Mouse (Mus musculus) ES-E14 (cell line): ENCODE measurements around the gene Hba-a2. TPM values are rescaled to one million over a fixed set of nuclear protein-coding genes. Genes with fewer than 3 reads are reported as not detected.

Experiments
- DNase-seq: peaks from one replicate; pipeline ENCODE4 v3.0.0-alpha.2; 2013; ENCODE audit warnings: low read depth, low spot score
- H3K27ac ChIP-seq: 2 replicates; pipeline ENCODE4 v1.5.1; 2012; ENCODE audit warnings: low read depth, mild to moderate bottlenecking, low read length, moderate library complexity, mixed read lengths; ENCODE audit not compliant: poor library complexity, insufficient read depth, severe bottlenecking
- H3K36me3 ChIP-seq: 2 replicates; pipeline ENCODE4 v1.6.1; 2012; ENCODE audit warnings: mild to moderate bottlenecking, low read length, moderate library complexity, mixed read lengths; ENCODE audit not compliant: control insufficient read depth, poor library complexity, insufficient read depth, severe bottlenecking
- H3K4me1 ChIP-seq, 2 experiments: fragments of 150-350 bp in 1 of 2; sonication (generic) in 1 of 2; 2 replicates each; pipeline ENCODE4 v1.6.1; 2012; ENCODE audit warnings: low read length in 2 of 2, mild to moderate bottlenecking in 1 of 2, mixed read lengths in 1 of 2; ENCODE audit not compliant: control insufficient read depth in 2 of 2, insufficient read depth in 2 of 2, poor library complexity in 1 of 2
- H3K4me3 ChIP-seq, 2 experiments: fragments of 150-350 bp in 1 of 2; sonication (generic) in 1 of 2; 2 replicates each; pipeline ENCODE4 v1.5.1; 2012; ENCODE audit warnings: low read length in 2 of 2, low read depth in 1 of 2, mild to moderate bottlenecking in 1 of 2, mixed read lengths in 1 of 2; ENCODE audit not compliant: insufficient read depth in 1 of 2, poor library complexity in 1 of 2, severe bottlenecking in 1 of 2
- H3K9ac ChIP-seq: 2 replicates; pipeline ENCODE4 v1.6.1; 2012; ENCODE audit warnings: low read depth, mild to moderate bottlenecking, low read length, mixed read lengths; ENCODE audit not compliant: poor library complexity, insufficient read depth, severe bottlenecking
- H3K9me3 ChIP-seq: fragments of 150-350 bp; sonication (generic); 2 replicates; pipeline ENCODE4 v1.6.1; 2012; ENCODE audit warnings: low read depth, mild to moderate bottlenecking, low read length; ENCODE audit not compliant: control insufficient read depth, insufficient read depth
- CHD2 ChIP-seq: IDR thresholded peaks from 2 replicates; pipeline ENCODE4 v1.6.1; 2014; ENCODE audit warnings: mild to moderate bottlenecking, low read depth, low read length, inconsistent platforms
- HCFC1 ChIP-seq: IDR thresholded peaks from 2 replicates; pipeline ENCODE4 v1.6.1; 2012; ENCODE audit warnings: low read length, inconsistent platforms, borderline replicate concordance; ENCODE audit not compliant: insufficient read depth
- MAFK ChIP-seq: IDR thresholded peaks from 2 replicates; pipeline ENCODE4 v1.6.1; 2014; ENCODE audit warnings: mild to moderate bottlenecking, low read depth, low read length, inconsistent platforms; ENCODE audit not compliant: insufficient read depth
- ZC3H11A ChIP-seq: IDR thresholded peaks from 2 replicates; pipeline ENCODE4 v1.6.1; 2012; ENCODE audit warnings: low read depth, mild to moderate bottlenecking, inconsistent platforms, low read length, borderline replicate concordance
- ZNF384 ChIP-seq: IDR thresholded peaks from 2 replicates; pipeline ENCODE4 v1.6.1; 2012; ENCODE audit warnings: low read depth, low read length, inconsistent platforms
- in situ Hi-C, 2 experiments: fragments of 600-800 bp; cut with MboI; formaldehyde crosslinking; loops; one replicate each; pipeline ENCODE4 v1.15.1; 2025; ENCODE audit warnings: low sequenced_read_pairs in 2 of 2, inconsistent platforms in 1 of 2; ENCODE audit not compliant: unreplicated experiment in 2 of 2
- total RNA-seq: library from RNA; depleted of rRNA; stranded (reverse); fragments of 300-350 nt; gene quantifications from 2 replicates; pipeline ENCODE4 v1.2.3, GENCODE M21; 2012

Gene Hba-a2
- total RNA-seq, 1 experiment, result 1.1 TPM

DNA sequence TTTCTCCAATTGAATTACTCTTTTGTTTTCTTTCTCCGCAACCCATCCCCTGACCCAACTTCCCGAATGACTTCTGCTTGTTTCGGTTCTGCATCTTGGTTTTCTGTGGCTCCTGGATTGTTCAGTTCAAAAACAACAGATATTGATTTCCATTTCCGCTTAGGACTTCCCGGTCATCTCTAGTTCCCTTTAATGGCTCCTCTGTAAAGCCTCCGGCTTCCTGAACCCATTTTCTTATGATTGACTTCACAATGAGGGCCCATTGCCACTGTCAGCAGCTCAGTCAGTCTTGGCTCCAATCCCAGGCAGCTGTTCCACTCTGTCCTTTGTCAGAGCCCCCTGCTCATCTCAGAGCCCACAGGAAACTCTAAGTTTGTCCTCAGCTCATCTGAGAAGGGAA lies 34.8 kb downstream of the Hba-a2 start:
- TF ChIP-seq ZC3H11A (no peak), HCFC1 (no peak), ZNF384 (no peak), MAFK (no peak), CHD2 (no peak)
- Histone ChIP-seq H3K27ac (no peak overlapping the region), H3K9me3 (no peaks in the 10 kb centered on the region), H3K4me3 (no peak overlapping the region), H3K9ac (no peak overlapping the region), H3K4me1 (peaks cover 0 to 3% of the 10 kb centered on the region in 2 experiments; a peak in 1 of 4 replicates), H3K36me3 (no peaks in the 10 kb centered on the region)
- DNase-seq, result no peak
- in situ Hi-C loops, result loop anchor here in 1 of 2 experiments (10.0 kb wide), 1 partner anchor 146 kb away; no protein-coding TSS in a partner anchor

DNA sequence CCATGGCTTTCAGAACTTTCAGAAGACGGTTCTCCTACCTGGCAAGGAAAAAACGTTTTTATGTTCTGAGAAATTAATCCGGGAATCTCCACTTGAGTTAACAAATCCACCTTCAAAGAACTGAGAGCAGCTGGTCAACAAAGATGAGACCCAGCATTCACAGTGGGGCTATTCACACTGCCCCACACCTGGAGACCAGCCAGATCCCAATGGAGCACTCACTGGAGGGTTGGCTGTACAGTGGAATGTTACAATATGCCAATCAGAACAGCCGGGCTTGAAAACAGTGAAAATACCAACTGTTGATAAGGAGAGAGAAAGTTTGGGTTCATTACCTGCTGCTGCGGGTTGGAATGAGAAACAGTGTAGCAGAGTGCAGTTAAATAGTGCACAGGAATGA lies 35.6 kb downstream of the Hba-a2 start:
- Histone ChIP-seq H3K4me1 (peaks cover 0 to 3% of the 10 kb centered on the region in 2 experiments; a peak in 1 of 4 replicates), H3K36me3 (no peaks in the 10 kb centered on the region), H3K9ac (no peak overlapping the region), H3K9me3 (no peaks in the 10 kb centered on the region), H3K27ac (no peak overlapping the region), H3K4me3 (no peak overlapping the region)
- TF ChIP-seq ZNF384 (no peak), ZC3H11A (no peak), HCFC1 (no peak), MAFK (no peak), CHD2 (no peak)
- in situ Hi-C loops, result loop anchor here in 1 of 2 experiments (10.0 kb wide), 1 partner anchor 147 kb away; no protein-coding TSS in a partner anchor
- DNase-seq, result no peak

DNA sequence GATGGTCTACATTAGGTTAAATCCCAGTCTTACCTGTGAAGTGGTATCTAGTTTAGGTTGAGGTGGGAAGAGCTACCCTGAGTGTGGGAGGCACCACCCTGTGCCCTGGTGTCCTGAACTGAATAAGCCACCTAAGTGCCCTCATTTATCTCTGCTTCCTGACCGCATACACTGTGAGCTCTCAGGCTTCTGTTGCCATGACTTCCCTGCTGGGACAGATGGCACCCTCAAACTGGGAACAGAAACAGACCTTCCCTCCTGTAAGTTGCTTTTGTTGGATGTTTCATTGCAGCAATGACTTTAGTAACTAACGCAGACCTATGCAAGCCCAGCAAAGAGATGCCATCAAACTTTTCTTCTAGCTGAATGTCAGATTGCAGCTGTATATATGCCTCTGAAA lies 36.9 kb downstream of the Hba-a2 start:
- Histone ChIP-seq H3K4me3 (no peak overlapping the region), H3K9ac (no peak overlapping the region), H3K27ac (no peak overlapping the region), H3K9me3 (no peaks in the 10 kb centered on the region), H3K36me3 (no peaks in the 10 kb centered on the region), H3K4me1 (peaks cover 0 to 3% of the 10 kb centered on the region in 2 experiments; a peak in 1 of 4 replicates)
- no peak for DNase-seq
- TF ChIP-seq CHD2, result no peak
- TF ChIP-seq HCFC1, result no peak
- no peak for TF ChIP-seq ZC3H11A
- TF ChIP-seq MAFK, result no peak
- TF ChIP-seq ZNF384, result no peak
- in situ Hi-C loops, result loop anchor here in 1 of 2 experiments (10.0 kb wide), 1 partner anchor 148 kb away; no protein-coding TSS in a partner anchor

DNA sequence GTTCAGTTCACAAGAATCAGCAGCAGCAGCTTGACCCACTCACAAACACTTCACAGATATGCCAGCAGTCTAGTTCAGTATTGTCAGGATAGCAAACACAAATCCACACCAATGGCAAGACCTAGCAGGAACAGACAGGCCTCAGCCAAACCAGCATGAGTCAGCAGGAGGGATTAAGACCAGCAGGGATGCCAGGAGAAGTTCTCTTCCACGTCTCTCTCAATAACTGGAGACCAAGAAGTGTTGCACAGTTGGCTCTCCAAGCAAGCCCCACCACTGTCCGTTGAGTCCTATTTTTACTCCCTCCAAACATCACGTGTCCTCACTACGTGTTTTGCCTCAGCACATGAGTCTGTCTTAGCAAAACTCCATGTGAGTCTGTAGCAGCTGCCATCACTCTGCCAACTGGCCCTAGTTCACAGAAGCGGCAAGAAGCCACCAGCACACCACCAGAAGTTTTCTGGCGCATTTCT lies 40.2 kb downstream of the Hba-a2 start:
- Histone ChIP-seq H3K27ac (no peak overlapping the region), H3K9ac (no peak overlapping the region), H3K9me3 (no peaks in the 10 kb centered on the region), H3K4me1 (peaks cover 0 to 3% of the 10 kb centered on the region in 2 experiments; a peak in 1 of 4 replicates), H3K4me3 (no peak overlapping the region), H3K36me3 (no peaks in the 10 kb centered on the region)
- no peak for TF ChIP-seq ZNF384
- no peak for TF ChIP-seq ZC3H11A
- TF ChIP-seq HCFC1, result no peak
- no peak for TF ChIP-seq CHD2
- TF ChIP-seq MAFK, result no peak
- no peak for DNase-seq
- in situ Hi-C loops, result loop anchor here in 1 of 2 experiments (10.0 kb wide), 1 partner anchor 152 kb away; no protein-coding TSS in a partner anchor

DNA sequence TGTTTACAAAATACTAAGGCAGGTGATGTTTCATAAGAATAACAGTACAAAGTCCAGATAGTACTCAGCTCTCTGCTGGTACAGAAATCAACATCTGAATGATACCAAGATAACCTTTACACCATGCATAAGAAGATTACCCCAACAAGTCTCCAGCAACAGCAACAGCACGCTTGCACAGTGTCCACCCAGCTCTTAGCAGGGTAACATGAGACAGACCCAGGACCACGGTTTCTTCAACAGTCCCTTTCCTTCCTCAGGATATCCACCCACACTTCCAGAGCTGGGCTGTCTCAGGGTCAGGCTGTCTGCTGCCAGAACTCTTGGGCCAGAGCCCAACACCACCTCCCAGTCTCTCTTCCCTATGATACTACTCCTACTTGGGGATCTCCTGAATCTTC lies 42.8 kb downstream of the Hba-a2 start:
- in situ Hi-C loops, result loop anchor here in 1 of 2 experiments (10.0 kb wide), 1 partner anchor 154 kb away; no protein-coding TSS in a partner anchor
- H3K9me3 ChIP-seq, result no peaks in the 10 kb centered on the region
- no peak overlapping the region for H3K9ac ChIP-seq
- no peak for DNase-seq
- no peaks in the 10 kb centered on the region for H3K4me1 ChIP-seq
- H3K27ac ChIP-seq, result no peak overlapping the region
- no peak overlapping the region for H3K4me3 ChIP-seq
- no peaks in the 10 kb centered on the region for H3K36me3 ChIP-seq
- TF ChIP-seq MAFK (no peak), HCFC1 (no peak), CHD2 (no peak), ZNF384 (no peak), ZC3H11A (no peak)
